Mouse (Mus musculus) hindbrain, embryonic 14.5 days (tissue): ENCODE measurements around the gene Unc13d. TPM values are rescaled to one million over a fixed set of nuclear protein-coding genes. Genes with fewer than 3 reads are reported as not detected.
"Not testable (repeated sequence)": the region's sequence is repeated elsewhere in the genome, so short reads cannot be mapped to it uniquely, and the experiment has no call there.

Experiments used
- ATAC-seq: fragments of 200-750 bp; cut with Nextera tagmentation; 2 replicates; pipeline ENCODE4 v1.8.0; 2017; ENCODE audit warnings: moderate number of reproducible peaks, mild to moderate bottlenecking, moderate TSS enrichment, moderate library complexity; ENCODE audit not compliant: low FRiP score
- DNase-seq: peaks from one replicate; pipeline ENCODE4 v3.0.0-alpha.2; 2015; ENCODE audit warnings: low spot score
- H3K27ac ChIP-seq: fragments of 300-500 bp; sonication (generic); 2 replicates; pipeline ENCODE4 v1.5.1; 2014; ENCODE audit warnings: mild to moderate bottlenecking, moderate library complexity
- H3K27me3 ChIP-seq: fragments of 300-500 bp; sonication (generic); 2 replicates; pipeline ENCODE4 v1.6.1; 2014; ENCODE audit warnings: mild to moderate bottlenecking, low read length, mixed read lengths; ENCODE audit not compliant: control insufficient read depth, insufficient read depth
- H3K36me3 ChIP-seq: fragments of 300-500 bp; sonication (generic); replicated peaks from 2 replicates; pipeline ENCODE4 v1.6.1; 2014; ENCODE audit not compliant: control insufficient read depth, insufficient read depth
- H3K4me1 ChIP-seq: fragments of 300-500 bp; sonication (generic); replicated peaks from 2 replicates; pipeline ENCODE4 v1.6.1; 2014; ENCODE audit warnings: antibody characterized with exemption, low read length, mixed read lengths; ENCODE audit not compliant: control insufficient read depth, insufficient read depth
- H3K4me2 ChIP-seq: fragments of 300-500 bp; sonication (generic); replicated peaks from 2 replicates; pipeline ENCODE4 v1.6.1; 2014; ENCODE audit warnings: mild to moderate bottlenecking, moderate library complexity
- H3K4me3 ChIP-seq: fragments of 300-500 bp; sonication (generic); replicated peaks from 2 replicates; pipeline ENCODE4 v1.5.1; 2014; ENCODE audit warnings: mild to moderate bottlenecking, low read length
- H3K9ac ChIP-seq: fragments of 300-500 bp; sonication (generic); 2 replicates; pipeline ENCODE4 v1.6.1; 2014
- H3K9me3 ChIP-seq: fragments of 300-500 bp; sonication (generic); 2 replicates; pipeline ENCODE4 v1.6.1; 2016; ENCODE audit warnings: low read length; ENCODE audit not compliant: control insufficient read depth
- WGBS: fragments of 180-500 bp; shearing (Covaris S2); extraction: QIAGEN DNeasy Blood & Tissue Kit; methylation state at CpG from one replicate; pipeline ENCODE4 v1.1.7; 2014; 5-methylcytosine and 5-hydroxymethylcytosine counted together
- polyA plus RNA-seq: library from polyadenylated mRNA; unstranded; fragments of >200 nt; fragmentation: Nextera tagmentation; extraction: Ambion mirVana; gene quantifications from 2 replicates; pipeline ENCODE4 v1.2.1, GENCODE M21; 2014

Gene Unc13d
- polyA plus RNA-seq, 1 experiment from 2014 or later, result 0.75 TPM

DNA sequence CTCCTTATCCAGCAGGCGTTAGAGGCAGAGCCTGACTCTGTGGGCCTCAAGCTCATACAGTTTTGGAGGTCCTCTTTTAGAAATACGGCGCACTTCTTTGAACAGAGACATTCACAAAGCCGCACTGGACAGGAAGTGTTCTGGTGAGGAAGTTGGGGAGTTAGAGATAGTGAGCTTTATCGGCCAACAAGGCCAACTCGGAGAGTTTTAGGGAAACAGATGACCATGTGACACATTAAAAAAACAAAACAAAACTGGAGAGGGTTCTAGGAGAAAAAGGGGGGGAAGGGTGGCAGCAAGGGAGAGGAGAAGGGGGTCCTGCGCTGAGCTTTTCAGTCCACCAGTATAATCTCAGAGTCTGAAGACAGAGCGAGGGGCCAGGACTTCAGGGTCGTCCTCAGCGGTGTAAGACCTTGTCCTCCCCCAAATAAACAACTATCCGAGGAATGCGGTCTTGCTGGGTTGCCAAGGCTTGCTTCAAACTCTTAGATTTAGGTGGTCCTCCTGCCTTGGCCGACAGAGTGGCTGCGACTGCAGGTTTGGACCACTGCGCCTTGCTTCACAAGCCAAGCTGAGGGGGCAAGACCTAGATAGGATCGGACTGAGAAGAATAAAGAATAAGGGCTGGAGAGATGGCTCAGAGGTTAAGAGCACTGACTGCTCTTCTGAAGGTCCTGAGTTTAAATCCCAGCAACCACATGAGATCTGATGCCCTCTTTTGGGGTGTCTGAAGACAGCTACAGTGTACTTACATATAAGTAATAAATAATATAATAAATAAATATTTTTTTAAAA is 16.2 kb upstream of the Unc13d start:
- H3K36me3 ChIP-seq, result no peaks in the 10 kb centered on the region
- no peak overlapping the region for H3K27ac ChIP-seq
- DNase-seq (no peak), ATAC-seq (no peak)
- no peak overlapping the region for H3K4me2 ChIP-seq
- H3K9ac ChIP-seq, result no peak overlapping the region
- H3K4me1 ChIP-seq, result no peaks in the 10 kb centered on the region
- 71% methylated on average over 16 of the region's 16 CpGs for WGBS
- no peak overlapping the region for H3K4me3 ChIP-seq
- no peaks in the 10 kb centered on the region for H3K9me3 ChIP-seq
- H3K27me3 ChIP-seq, result no peaks in the 10 kb centered on the region

DNA sequence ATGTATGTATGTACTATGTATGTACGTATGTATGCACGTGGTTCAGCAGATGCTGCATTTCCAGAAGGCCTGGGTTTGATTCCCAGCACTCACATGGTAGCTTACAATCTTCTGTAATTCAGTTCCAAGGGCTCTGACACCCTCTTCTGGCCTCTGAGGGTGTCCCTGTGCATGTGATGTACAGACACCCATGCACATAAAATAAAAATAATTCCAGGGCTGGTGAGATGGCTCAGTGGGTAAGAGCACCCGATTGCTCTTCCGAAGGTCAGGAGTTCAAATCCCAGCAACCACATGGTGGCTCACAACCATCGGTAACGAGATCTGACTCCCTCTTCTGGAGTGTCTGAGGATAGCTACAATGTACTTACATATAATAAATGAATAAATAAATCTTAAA is 15.2 kb upstream of the Unc13d start:
- not testable (repeated sequence) for H3K27me3 ChIP-seq, H3K4me1 ChIP-seq
- WGBS, result 91% methylated on average over 6 of the region's 6 CpGs

GRCm38 (mm10) chr11:116091591-116091990 is 13.8 kb upstream of the Unc13d start:
- no peak for DNase-seq
- no peak overlapping the region for H3K9ac ChIP-seq
- WGBS, result 85% methylated on average over 6 of the region's 6 CpGs

More for the DNA sequence above, 15.2 kb upstream of the Unc13d start:
- H3K27ac ChIP-seq, H3K4me3 ChIP-seq, H3K4me2 ChIP-seq, DNase-seq, H3K9ac ChIP-seq, ATAC-seq, H3K9me3 ChIP-seq, H3K36me3 ChIP-seq: not testable (repeated sequence)

GRCm38 (mm10) chr11:116089545-116089944 is 11.8 kb upstream of the Unc13d start:
- 0 out of 2 replicates have a peak, but pooled peaks cover 12% of the 10 kb centered on the region for H3K4me1 ChIP-seq
- no peak overlapping the region for H3K9ac ChIP-seq
- DNase-seq (no peak), ATAC-seq (no peak)
- no peak overlapping the region for H3K27ac ChIP-seq
- no peaks in the 10 kb centered on the region for H3K36me3 ChIP-seq
- WGBS, result 87% methylated on average over 6 of the region's 6 CpGs
- H3K4me2 ChIP-seq, result no peak overlapping the region
- H3K4me3 ChIP-seq, result no peak overlapping the region
- no peaks in the 10 kb centered on the region for H3K9me3 ChIP-seq
- no peaks in the 10 kb centered on the region for H3K27me3 ChIP-seq

More at GRCm38 (mm10) chr11:116091591-116091990, 13.8 kb upstream of the Unc13d start:
- Histone ChIP-seq H3K4me1 (0 out of 2 replicates have a peak, but pooled peaks cover 6% of the 10 kb centered on the region), H3K36me3 (no peaks in the 10 kb centered on the region), H3K4me2 (no peak overlapping the region), H3K9me3 (no peaks in the 10 kb centered on the region), H3K4me3 (no peak overlapping the region), H3K27ac (no peak overlapping the region), H3K27me3 (no peaks in the 10 kb centered on the region)
- no peak for ATAC-seq

- 0 out of 2 replicates have a peak, but pooled peaks cover 1% of the 10 kb centered on the region for H3K36me3 ChIP-seq
- no peak overlapping the region for H3K9ac ChIP-seq
- DNase-seq, result no peak
- no peaks in the 10 kb centered on the region for H3K27me3 ChIP-seq
- no peak overlapping the region for H3K4me3 ChIP-seq
- ATAC-seq, result no peak
- no peaks in the 10 kb centered on the region for H3K9me3 ChIP-seq
- H3K4me1 ChIP-seq, result 0 out of 2 replicates have a peak, but pooled peaks cover 12% of the 10 kb centered on the region
- no peak overlapping the region for H3K27ac ChIP-seq
- 90% methylated on average over 11 of the region's 11 CpGs for WGBS
- no peak overlapping the region for H3K4me2 ChIP-seq
These were observed 11.1 kb upstream of the Unc13d start for GRCm38 (mm10) chr11:116088741-116089394.

DNA sequence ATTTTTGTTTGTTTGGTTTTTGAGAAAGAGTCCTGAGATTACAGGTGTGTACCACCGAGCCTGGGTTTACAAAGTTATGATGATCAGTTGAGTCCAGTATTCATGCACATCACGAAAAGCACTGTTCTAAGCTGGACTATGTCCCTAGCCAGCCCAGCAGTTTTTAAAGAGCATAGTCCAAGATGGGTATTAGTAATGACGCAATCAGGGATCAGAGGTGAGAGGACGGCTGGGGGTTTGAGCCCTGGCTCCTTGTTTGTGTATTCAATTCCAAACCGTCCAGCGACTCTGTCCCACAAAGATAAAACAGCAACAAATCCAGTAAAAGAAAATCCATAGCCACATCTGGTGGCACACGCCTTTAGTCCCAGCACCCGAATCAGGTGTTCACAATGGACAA is 10.4 kb upstream of the Unc13d start:
- Histone ChIP-seq H3K4me2 (peak overlapping the region; percentile 58), H3K9ac (no peak overlapping the region), H3K27me3 (no peaks in the 10 kb centered on the region), H3K4me3 (no peak overlapping the region), H3K36me3 (peaks cover 8% of the 10 kb centered on the region), H3K4me1 (0 out of 2 replicates have a peak, but pooled peaks cover 12% of the 10 kb centered on the region), H3K27ac (no peak overlapping the region), H3K9me3 (no peaks in the 10 kb centered on the region)
- 90% methylated on average over 8 of the region's 8 CpGs for WGBS
- DNase-seq (no peak), ATAC-seq (no peak)

DNA sequence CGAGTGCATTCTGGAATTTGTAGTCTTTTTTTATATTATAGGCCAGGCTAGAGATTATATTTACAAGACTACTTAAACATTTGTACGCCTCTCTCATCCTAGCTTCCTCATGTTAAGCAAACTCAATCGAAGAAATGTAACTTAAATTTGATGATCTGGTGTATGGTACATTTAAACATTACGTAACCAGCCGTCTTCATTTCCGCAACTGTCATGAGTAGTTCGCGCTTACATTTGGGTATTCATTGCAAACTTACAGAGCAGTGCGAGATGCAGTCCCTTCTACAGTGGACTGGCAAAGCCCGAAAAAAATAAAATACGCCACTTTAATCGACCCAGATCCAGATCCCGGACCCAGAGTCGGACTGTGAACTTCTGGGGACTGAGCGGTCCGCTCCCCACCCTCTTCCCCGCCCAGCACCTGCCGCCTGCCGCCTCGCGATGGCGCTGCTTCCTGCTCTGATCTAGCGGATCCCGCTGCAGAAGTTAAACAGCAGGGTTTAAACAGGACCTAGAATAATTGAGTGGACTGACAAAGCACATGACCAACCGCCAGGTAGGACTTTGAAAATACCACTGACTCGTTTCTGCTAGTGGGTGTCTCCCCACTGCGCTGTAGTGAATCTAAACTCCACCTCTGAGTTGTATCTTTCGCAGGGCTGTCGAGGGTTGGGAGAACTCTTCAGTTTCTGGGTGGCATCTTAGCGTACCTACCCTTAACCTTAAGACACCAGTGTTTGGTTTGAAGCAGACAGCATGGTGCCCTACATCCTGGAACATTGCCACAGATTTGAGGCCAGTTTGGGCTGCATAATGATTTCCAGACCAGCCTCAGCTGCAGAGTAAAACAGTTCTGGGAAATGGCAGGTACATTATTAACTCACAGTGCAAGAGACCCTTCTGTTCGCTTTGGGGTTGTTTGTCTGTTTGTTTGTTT is 9.7 kb upstream of the Unc13d start:
- no peaks in the 10 kb centered on the region for H3K9me3 ChIP-seq
- peak overlapping the region; percentile 76 for H3K27ac ChIP-seq
- peaks cover 14% of the 10 kb centered on the region for H3K36me3 ChIP-seq
- peak overlapping the region; percentile 49 for H3K9ac ChIP-seq
- H3K4me1 ChIP-seq, result 0 out of 2 replicates have a peak, but pooled peaks cover 12% of the 10 kb centered on the region
- peak; percentile 64 for ATAC-seq
- 3% methylated on average over 31 of the region's 31 CpGs for WGBS
- peak overlapping the region; percentile 58 for H3K4me2 ChIP-seq
- peak overlapping the region; percentile 46 for H3K4me3 ChIP-seq
- no peaks in the 10 kb centered on the region for H3K27me3 ChIP-seq
- DNase-seq, result peak; percentile 82

GRCm38 (mm10) chr11:116086258-116087193 is 8.8 kb upstream of the Unc13d start, which contains the start of gene Wbp2:
Gene Wbp2, minus strand, starts transcription at chr11:116086995.
- Histone ChIP-seq H3K9ac (peak within 1 kb of the TSS; percentile 49), H3K4me1 (0 out of 2 replicates have a peak, but pooled peaks cover 12% of the 10 kb centered on the region), H3K27ac (peak within 1 kb of the TSS; percentile 76), H3K4me3 (peak within 1 kb of the TSS; percentile 46), H3K36me3 (peaks cover 23% of the 10 kb centered on the region), H3K4me2 (peak within 1 kb of the TSS; percentile 58), H3K9me3 (no peaks in the 10 kb centered on the region), H3K27me3 (no peaks in the 10 kb centered on the region)
- DNase-seq, result peak; percentile 98
- 7% methylated on average over 38 of the region's 43 CpGs for WGBS
- ATAC-seq, result peak; percentile 97
